Mouse (Mus musculus): ENCODE results near the gene Flrt3.

- no peak for TF ChIP-seq POLR2A (IDR thresholded peaks at IDR 0.05; ENCODE audit: insufficient read depth, low read depth, low read length)
- TF ChIP-seq EP300 (IDR thresholded peaks at IDR 0.05; ENCODE audit: insufficient read depth, low read depth, low read length): no peak
- TF ChIP-seq CTCF (IDR thresholded peaks at IDR 0.05): no peak
These were observed 20.1 kb upstream of the Flrt3 start for GRCm38 (mm10) chr2:140691403-140691802.
